Mouse (Mus musculus) myocyte (in vitro differentiated cells): ENCODE measurements around the gene Capn11.

Source experiments
- CEBPB ChIP-seq: IDR thresholded peaks from 2 replicates; pipeline ENCODE4 v1.6.1; 2011; ENCODE audit warnings: mild to moderate bottlenecking, moderate library complexity; ENCODE audit not compliant: poor library complexity, insufficient read depth, severe bottlenecking
- E2F4 ChIP-seq: IDR thresholded peaks from one replicate; pipeline ENCODE4 v1.6.1; 2011; ENCODE audit warnings: mild to moderate bottlenecking, control low read depth, moderate library complexity; ENCODE audit not compliant: insufficient read depth
- MAX ChIP-seq: IDR thresholded peaks from one replicate; pipeline ENCODE4 v1.6.1; 2011; ENCODE audit warnings: low read depth, mild to moderate bottlenecking, control low read depth
- MYOG ChIP-seq, 3 experiments: IDR thresholded peaks; one replicate each; pipeline ENCODE4 v1.6.1; 2011; ENCODE audit warnings: control low read depth in 2 of 3, low read depth in 2 of 3, mild to moderate bottlenecking in 2 of 3; ENCODE audit not compliant: insufficient read length in 2 of 3, control insufficient read depth in 1 of 3, insufficient read depth in 1 of 3
- POLR2A ChIP-seq: IDR thresholded peaks from one replicate; pipeline ENCODE4 v1.6.1; 2011; ENCODE audit warnings: low read depth, mild to moderate bottlenecking, control low read depth, moderate library complexity; ENCODE audit not compliant: insufficient read length
- SRF ChIP-seq: IDR thresholded peaks from one replicate; pipeline ENCODE4 v1.6.1; 2011; ENCODE audit warnings: low read depth; ENCODE audit not compliant: control insufficient read depth, insufficient read length
- TCF3 ChIP-seq: IDR thresholded peaks from one replicate; pipeline ENCODE4 v1.6.1; 2011; ENCODE audit warnings: low read depth, control low read depth; ENCODE audit not compliant: insufficient read length
- USF1 ChIP-seq: IDR thresholded peaks from one replicate; pipeline ENCODE4 v1.6.1; 2011; ENCODE audit warnings: low read depth, mild to moderate bottlenecking, control low read depth, moderate library complexity

- TF ChIP-seq MAX = no peak
- TF ChIP-seq POLR2A = no peak
- no peak for TF ChIP-seq E2F4
- TF ChIP-seq SRF = no peak
- TF ChIP-seq MYOG (IDR thresholded peaks at IDR 0.05; ENCODE audit: control insufficient read depth in 1 of 3, insufficient read depth in 1 of 3, insufficient read length in 2 of 3, low read depth in 2 of 3) = no peak
- no peak for TF ChIP-seq CEBPB
- no peak for TF ChIP-seq TCF3
- TF ChIP-seq USF1 = no peak
These were observed 12.7 kb upstream of the Capn11 start for GRCm38 (mm10) chr17:45671821-45672220.
